Mouse (Mus musculus) right cerebral cortex, postnatal 36 days (tissue): ENCODE measurements around the gene Vmn2r66.

Experiments
- DNase-seq, 2 experiments: peaks; one replicate each; pipeline ENCODE4 v3.0.0; 2022; ENCODE audit warnings: low spot score in 2 of 2, mixed read lengths in 1 of 2

The Vmn2r66 gene

GRCm38 (mm10) chr7:85012168-85012567 is at the start of gene Vmn2r66:
TSS of gene Vmn2r66 (minus strand) at chr7:85012268.
- DNase-seq, result no peak

- no peak for DNase-seq
Observed at GRCm38 (mm10) chr7:84996694-84997093, 15.4 kb downstream of the Vmn2r66 start.

GRCm38 (mm10) chr7:84964015-84964414 is 48.1 kb downstream of the Vmn2r66 start, which contains the start of gene Vmn2r65:
TSS of gene Vmn2r65 (minus strand) at chr7:84964115.
- DNase-seq, result no peak
